Mouse (Mus musculus) layer of hippocampus, postnatal 14 days (tissue): ENCODE data around the gene Mrpl50. TPM values are rescaled to one million over a fixed set of nuclear protein-coding genes. Genes with fewer than 3 reads are reported as not detected.
"Not testable (repeated sequence)": the region's sequence is repeated elsewhere in the genome, so short reads cannot be mapped to it uniquely, and the experiment has no call there.

ENCODE experiments used
- DNase-seq, 2 experiments: peaks; one replicate each; pipeline ENCODE4 v3.0.0; 2021 to 2022; ENCODE audit warnings: low spot score in 2 of 2, mixed read lengths in 1 of 2
- total RNA-seq, 2 experiments: library from RNA; stranded (reverse); gene quantifications; 2 replicates each; pipeline ENCODE4 v1.2.3; 2021

The Mrpl50 gene
- total RNA-seq, 2 experiments from 2014 or later, result 33.2 to 35.2 TPM

DNA sequence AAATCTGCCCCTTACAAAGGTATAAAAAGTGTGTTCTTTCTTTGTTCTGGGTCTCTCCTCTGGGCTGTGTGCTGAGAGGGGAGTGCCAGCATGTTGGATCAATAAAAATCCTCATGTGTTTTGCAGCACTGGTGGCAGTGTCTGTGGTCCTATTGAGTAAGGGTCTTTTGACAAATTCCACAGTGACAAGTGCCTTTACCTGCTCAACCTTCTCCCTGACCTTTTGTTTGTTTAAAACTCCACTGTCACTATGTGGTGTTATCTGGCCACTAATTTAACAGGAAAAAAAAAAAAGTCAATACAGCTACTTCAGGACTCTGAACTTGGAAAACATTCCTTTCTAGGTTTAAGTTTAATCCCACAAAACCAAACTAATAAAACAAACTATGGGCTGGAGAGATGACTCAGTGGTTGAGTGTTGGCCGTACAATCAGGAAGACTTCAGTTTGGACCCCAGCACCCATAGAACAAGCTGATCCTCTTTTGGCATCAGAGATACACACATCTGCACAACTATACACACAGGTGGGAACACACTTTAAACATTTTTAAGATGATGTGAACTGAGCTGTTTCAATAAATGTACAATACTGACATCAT lies 10.6 kb downstream of the Mrpl50 start:
- not testable (repeated sequence) for DNase-seq

DNA sequence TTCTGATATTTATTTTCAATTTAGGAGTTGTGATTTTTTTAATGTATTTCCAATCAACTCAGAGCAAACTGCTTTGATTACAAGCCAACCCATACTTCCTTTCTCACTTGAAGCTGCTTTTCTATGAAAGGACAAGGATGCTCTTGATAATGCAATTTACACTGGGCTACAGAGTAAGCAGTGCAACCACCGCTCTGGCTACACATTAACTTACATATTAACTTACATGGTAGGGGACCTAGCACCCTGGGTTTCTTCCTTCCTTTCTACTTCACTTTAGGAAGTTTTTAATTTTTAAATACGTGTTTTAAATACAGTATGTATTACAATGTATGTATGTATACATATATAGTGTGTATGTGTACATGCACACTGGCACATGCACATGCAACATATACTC lies 11.7 kb downstream of the Mrpl50 start:
- no peak for DNase-seq

DNA sequence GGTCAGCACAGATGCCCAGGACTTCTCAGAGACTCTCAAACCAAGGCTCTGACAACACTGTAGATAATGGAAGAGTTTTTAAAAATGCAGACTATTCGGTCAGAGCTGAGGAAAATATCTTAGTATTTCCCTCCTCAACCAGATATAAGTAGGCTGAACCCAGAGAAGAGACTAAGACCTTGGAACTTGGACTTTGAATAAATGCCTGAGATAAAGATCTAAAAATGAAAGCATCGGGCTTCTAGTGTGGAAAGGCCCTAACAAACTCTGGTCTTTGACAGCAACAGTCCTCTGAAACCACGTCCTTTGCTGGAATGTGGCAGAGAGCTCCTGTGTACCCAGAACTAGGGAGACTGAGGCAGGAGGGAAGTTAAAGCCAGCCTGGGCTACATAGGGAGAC lies 14.5 kb downstream of the Mrpl50 start, which contains the start of gene Baat:
Gene Baat (minus strand): TSS at position 172 of the 400 bp plus-strand sequence.
- no peak for DNase-seq

DNA sequence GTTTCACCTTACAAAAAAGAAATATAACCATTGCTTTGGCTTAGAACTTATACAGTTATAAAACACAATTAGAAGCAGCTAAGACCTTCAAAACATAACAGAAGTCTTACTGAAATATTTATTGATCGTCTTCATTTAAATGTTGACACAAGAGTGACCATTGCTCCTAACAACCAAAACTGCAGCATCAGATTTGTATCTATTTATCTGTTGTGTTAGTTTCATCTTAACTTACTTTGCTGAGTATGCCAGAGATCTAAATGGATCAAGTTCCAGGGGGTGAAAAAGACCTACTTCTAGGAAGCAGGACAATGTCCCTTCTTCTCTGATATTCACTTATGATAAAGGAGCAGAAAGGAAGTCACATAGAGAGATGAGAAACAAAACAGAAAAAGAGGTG lies 17.3 kb downstream of the Mrpl50 start:
- DNase-seq, result no peak

DNA sequence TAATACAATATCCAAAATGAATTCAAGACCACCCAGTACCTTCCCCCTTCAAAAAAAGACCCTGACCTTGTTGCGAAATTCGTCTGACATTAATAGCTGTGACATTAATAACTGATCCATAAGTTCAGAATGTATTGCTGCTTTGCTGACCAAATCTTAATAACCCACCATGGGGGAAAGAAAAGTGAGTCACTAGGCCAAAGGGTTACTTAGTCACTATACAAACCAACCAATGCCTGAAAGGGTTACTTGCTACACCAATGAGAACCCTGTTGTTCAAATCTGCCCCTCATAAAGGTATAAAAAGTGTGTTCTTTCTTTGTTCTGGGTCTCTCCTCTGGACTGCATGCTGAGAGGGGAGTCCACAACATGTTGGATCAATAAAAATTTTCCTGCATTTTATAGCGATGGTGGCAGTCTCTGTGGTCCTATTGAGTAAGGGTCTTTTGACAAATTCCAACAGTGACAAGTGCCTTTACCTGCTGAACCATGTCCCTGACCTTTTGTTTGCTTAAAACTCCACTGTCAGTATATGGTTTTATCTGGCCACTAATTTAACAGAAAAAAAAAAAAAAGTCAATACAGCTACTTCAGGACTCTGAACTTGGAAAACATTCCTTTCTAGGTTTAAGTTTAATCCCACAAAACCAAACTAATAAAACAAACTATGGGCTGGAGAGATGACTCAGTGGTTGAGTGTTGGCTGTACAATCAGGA lies 34.8 kb downstream of the Mrpl50 start:
- not testable (repeated sequence) for DNase-seq

DNA sequence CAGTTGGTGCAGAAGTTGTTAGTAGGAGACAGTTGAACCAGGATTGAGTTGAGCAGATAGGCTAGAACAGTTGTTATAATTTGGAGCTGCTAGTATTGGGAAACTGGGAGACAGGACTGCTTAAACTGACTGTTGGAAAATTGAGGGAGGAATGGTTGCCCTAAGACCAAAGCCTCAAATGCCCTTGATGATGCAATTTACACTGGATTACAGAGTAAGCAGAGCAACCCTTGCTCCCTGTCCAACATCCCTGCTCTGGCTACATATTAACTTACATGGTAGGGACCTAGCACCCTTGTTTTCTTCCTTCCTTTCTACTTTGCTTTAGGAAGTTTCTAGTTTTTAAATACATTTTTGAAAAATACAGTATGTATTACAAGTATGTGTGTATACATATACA lies 35.5 kb downstream of the Mrpl50 start:
- DNase-seq, result no peak

DNA sequence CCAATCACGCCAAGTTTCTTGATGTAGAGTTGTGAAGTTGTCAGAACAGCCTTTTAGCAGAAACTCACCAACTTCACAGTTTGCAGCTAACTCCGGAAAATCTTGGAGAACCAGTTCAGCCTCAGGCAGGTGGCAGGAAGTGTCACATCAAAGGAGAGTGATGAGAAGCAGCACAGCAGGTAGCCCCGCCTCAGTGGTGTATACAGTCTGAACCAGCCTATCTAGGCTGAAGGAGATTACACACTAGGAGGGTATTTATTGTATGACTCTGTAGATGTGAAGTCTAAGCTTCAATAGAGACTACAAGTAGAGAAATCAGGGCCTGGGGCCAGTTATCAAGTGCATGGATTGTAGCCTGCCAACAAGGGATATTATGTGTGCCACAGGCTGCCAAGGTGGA lies 40.0 kb downstream of the Mrpl50 start:
- DNase-seq, result no peak

DNA sequence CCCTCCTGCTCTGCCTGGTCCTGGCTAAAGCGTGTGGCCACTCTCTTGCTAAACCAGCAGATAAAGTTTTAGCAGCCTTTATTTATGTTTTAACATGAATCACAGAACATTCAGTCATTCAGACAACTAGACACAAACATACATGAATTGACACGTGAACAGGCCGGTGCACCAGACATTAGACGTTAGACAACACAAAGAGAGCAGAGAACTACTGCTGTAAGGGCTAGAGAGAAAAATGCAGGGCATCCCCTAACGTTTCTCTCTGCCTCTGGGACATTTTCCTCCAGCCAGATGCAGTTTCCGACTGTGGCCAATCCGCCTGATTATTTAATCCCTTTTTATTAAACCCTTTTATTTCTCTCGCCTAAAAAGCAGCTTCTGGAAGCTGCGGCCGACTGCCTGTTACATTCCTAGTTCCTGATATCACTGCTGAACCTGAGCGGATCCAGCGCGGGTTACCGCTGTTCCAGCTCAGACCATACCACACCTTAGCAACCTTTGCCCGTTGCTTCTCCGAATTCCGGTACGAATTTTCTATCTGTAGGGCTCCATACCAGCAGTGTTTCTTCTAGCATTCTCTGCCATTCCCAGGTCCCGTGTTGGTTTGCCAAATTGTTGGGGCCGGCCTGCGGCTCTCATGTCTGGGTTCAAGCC lies 40.7 kb downstream of the Mrpl50 start:
- no peak for DNase-seq

DNA sequence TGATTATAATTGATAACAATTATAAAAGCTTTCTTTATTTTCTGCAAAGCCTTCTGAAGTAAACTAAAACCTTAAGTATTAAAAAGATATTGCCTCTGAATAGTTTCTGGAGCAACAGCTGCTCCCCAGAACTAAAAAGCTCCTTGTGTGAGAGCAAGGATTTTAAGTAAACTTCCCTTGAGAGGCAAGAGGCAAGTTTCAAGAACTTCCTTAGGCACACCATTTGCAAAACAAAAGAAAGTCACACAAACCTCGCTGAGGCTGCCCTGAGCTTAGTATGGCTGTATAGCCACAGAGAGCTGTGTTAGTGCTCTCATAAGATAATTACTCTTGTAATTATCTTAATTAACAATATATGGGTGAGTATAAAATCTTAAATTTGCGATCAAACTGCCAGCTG lies 41.9 kb downstream of the Mrpl50 start:
- DNase-seq, result not testable (repeated sequence)

DNA sequence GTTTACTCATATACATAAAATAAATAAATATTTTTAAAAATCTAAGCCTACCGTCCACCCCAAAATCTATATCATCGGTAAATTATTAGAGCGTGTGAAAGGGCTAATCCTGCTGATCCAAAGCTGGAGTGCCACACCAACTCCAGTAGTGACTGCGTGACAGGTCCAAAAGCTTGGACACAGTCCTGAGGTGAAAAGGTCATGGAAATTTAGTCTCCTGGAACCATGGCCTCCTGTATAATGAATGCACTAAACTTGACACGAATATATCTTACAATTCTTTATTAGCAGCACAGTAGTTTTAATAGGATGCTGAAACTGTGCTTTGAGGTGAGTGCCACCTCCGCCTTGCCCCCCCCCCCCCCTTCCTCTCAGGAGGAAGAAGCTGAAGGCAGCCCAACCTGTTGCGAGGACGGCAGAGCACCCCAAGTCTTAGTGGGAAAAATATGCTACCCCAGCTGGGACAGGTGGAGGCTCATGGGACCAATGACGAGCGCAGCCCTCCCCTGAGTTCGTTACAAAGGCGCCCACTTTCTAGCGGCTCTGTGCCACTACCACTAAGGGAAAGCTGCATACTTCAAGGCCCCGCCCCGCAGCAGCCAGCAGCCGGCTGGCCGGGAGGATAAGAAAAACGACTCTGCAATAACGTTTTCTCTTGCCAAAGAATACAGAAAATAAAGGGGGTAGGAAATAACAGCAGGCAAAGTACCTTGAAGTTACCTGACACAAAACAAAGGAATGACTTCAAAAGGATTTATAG lies 42.6 kb downstream of the Mrpl50 start:
- DNase-seq, result no peak

DNA sequence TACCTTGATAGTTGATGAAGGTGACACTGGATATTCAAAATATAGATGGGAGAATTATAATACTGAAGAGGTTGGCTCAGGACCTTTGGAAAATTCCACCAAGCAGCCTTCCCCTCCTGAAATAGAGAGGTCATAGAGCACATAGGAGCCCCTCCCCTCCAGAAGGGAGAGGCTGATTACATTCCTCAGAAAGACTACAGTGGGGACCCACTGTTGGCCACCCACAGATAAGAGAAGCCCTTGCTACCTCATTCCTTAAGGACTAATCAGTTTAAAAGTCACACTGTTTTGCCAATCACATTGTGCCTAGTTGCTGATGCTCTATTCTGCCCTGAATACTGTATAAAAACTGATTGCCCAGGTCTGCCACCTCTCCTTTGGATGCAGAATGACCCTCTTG lies 46.3 kb downstream of the Mrpl50 start:
- DNase-seq, result no peak

DNA sequence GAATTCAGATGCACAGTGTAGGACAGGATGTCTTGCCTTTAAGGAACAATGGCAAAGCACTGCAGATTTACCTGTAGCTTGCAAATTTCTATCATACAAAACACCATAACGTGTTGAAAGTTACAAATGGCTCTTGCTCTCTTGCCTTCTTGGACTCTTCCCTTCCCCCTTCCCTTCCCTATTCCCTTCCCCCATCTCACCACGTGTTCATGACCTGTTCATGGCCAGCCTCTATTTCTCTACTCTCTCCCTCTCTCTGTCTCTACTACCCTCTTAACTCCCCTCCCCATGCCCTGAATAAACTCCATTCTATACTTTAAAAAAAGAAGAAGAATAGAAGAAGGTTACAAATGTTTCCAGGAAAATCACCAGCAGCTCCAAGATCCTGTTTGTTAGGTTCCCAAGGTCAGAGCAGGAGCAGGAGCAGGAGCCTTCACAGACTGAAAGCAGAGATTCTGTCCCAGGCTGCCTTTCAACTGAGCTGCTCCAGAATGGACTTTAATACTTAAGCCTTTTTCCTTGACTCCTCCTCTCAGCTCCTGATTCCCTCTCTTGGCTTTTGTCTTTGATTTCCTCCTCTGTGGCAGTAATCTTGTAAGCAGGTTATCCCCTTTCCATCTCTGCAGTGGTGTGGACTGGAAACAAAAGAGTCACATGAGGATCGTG lies 47.3 kb downstream of the Mrpl50 start, which contains the start of gene Acnat1:
Gene Acnat1 (minus strand): TSS at position 478 of the 666 bp plus-strand sequence.
- DNase-seq, result no peak

DNA sequence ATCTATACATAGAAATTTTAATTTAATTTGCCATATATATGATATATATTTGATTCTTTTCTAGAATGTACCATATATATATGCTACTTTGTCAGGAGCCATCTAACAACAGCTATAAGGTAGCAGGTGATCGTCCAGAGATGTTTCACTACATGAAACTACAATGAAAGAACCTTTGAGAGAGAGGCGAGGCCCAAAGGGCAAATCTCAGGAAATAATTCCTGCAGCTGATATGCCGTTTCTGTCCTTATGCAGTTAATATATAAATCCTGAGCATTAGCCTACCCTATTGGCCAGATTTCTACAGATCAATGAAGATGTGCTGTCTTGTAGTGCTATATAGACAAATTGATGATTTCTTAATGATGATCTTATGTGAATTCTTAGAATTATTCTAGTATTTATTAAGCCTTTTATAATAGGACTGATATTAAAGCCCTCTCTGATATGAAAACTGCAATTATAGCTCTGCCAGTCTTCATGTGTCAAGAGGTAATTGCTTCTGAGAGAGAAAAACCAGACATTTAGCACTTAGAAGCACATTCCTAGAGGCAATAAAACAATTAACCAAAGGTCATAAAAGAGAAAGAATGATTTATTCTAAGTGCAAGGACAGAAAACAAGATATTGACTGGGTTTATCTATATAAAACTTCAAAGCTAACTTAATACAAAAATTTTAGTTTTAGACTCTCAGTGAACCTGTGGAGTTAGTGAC lies 51.3 kb downstream of the Mrpl50 start:
- no peak for DNase-seq

DNA sequence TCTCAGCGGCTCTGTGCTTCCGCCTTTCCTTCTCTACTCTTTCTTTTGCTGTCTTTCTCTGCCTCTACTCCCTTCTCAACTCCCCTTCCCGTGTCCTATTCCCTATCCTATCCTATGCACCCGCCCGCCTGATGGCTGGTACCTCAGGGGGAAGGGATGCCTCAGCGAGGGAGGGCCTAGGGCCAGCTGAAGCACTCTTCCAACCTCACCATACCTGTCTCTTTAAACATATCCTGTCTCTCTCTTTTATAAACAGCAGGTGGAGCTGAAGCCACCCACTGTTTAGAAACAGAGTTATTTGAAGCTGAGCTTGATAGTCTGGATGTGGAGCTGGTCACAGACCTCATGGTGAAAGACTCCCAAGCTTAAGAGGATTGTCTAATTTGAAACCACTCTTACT lies 53.5 kb downstream of the Mrpl50 start:
- no peak for DNase-seq

Other genes starting within 250 kb of the Mrpl50 start
- not detected for gene Acnat2, start 112.9 kb downstream of the Mrpl50 start, total RNA-seq
- gene Acnat1, start 47.2 kb downstream of the Mrpl50 start, total RNA-seq, result under 1 TPM in 1 of 2 experiments, not detected in 1; 0.32 TPM
- gene Baat, start 14.5 kb downstream of the Mrpl50 start, total RNA-seq, result under 1 TPM in 1 of 2 experiments, not detected in 1; 0.26 TPM
- gene Zfp189, start 83 bp upstream of the Mrpl50 start, total RNA-seq, result 10 to 100 TPM; 21.3 to 25.7 TPM
- gene Aldob, start 28.5 kb upstream of the Mrpl50 start, total RNA-seq, result 1 to 10 TPM; 1.1 to 1.5 TPM
- 10 to 100 TPM; 65.7 to 73.9 TPM for gene Tmem246, start 76.8 kb upstream of the Mrpl50 start, total RNA-seq
- gene Rnf20, start 110.9 kb upstream of the Mrpl50 start, total RNA-seq, result 10 to 100 TPM; 71.0 to 78.1 TPM
- gene Ppp3r2, start 160.9 kb upstream of the Mrpl50 start, total RNA-seq, result 1 to 10 TPM in 1 of 2 experiments, under 1 TPM in 1; 0.65 to 1.3 TPM